Mouse (Mus musculus): ENCODE measurements around the gene Prkn. TPM values are rescaled to one million over a fixed set of nuclear protein-coding genes. Genes with fewer than 3 reads are reported as not detected.

The Prkn gene
- total RNA-seq, 1 experiment, result 1.7 TPM

DNA sequence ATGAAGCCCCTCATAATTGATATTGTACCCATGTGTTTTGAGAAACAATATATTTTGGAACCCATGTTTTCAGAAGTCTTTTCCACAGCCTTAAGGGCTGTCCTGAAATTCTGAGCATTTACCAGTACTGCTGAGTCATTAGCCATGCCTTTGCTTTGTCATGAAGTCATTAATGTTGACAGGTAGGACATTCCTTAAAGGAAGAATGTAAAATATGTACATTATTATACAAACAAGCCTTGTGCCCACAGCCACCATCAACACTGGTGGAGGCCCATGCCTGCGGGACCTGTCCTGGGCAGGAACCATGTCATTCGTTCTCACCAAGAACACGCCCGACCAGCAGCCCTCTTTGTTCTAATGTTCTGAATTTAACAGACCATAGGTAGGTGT, 513.4 kb downstream of the Prkn start:
- in situ Hi-C loops (cut with MboI; ENCODE audit: low sequenced_read_pairs in 2 of 2, unreplicated experiment in 2 of 2), result no loop called here
- no peaks in the 10 kb centered on the region for H3K9me3 ChIP-seq (ENCODE audit: control insufficient read depth, insufficient read depth, low read depth, low read length)
- H3K4me3 ChIP-seq (ENCODE audit: insufficient read depth in 1 of 2, low read depth in 1 of 2, low read length in 2 of 2, poor library complexity in 1 of 2, severe bottlenecking in 1 of 2), result no peak overlapping the region
- no peaks in the 10 kb centered on the region for H3K36me3 ChIP-seq (ENCODE audit: control insufficient read depth, insufficient read depth, low read length, poor library complexity, severe bottlenecking)
- peaks cover 0 to 12% of the 10 kb centered on the region in 2 experiments; a peak in 2 of 4 replicates for H3K4me1 ChIP-seq (ENCODE audit: control insufficient read depth in 2 of 2, insufficient read depth in 2 of 2, low read length in 2 of 2, poor library complexity in 1 of 2)
- peak; percentile 86 for TF ChIP-seq MAFK (IDR thresholded peaks at IDR 0.05; ENCODE audit: insufficient read depth, low read depth, low read length)
- no peak for TF ChIP-seq HCFC1 (IDR thresholded peaks at IDR 0.05; ENCODE audit: borderline replicate concordance, insufficient read depth, low read length)
- TF ChIP-seq ZC3H11A (IDR thresholded peaks at IDR 0.05; ENCODE audit: borderline replicate concordance, low read depth, low read length), result no peak
- no peak overlapping the region for H3K9ac ChIP-seq (ENCODE audit: insufficient read depth, low read depth, low read length, poor library complexity, severe bottlenecking)
- peak; percentile 41 for DNase-seq (ENCODE audit: low read depth, low spot score)
- H3K27ac ChIP-seq (ENCODE audit: insufficient read depth, low read depth, low read length, poor library complexity, severe bottlenecking), result peak overlapping the region; percentile 45; the same call in 1 of the 2 replicates

DNA sequence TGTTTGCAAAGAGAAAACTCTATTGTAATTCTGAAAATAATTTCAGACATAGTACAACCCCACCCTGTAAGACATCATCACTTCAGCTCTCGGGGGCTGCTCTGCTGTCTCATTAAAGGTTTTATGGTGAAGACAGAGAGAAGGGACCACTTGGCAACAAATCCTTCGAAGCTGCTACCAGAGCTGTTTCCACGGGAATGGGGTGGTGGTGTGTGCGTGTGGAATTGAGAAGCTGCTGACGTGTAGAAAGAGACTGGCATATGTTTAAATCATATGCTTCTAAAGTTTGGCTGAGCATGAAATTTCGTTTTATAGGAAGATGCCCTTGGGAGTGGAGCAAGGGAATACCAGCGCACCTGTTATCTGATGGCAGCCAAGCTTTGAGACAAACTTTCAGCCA, 514.2 kb downstream of the Prkn start:
- in situ Hi-C loops (cut with MboI; ENCODE audit: low sequenced_read_pairs in 2 of 2, unreplicated experiment in 2 of 2), result no loop called here
- H3K4me1 ChIP-seq (ENCODE audit: control insufficient read depth in 2 of 2, insufficient read depth in 2 of 2, low read length in 2 of 2, poor library complexity in 1 of 2), result peaks cover 0 to 12% of the 10 kb centered on the region in 2 experiments; a peak in 2 of 4 replicates

DNA sequence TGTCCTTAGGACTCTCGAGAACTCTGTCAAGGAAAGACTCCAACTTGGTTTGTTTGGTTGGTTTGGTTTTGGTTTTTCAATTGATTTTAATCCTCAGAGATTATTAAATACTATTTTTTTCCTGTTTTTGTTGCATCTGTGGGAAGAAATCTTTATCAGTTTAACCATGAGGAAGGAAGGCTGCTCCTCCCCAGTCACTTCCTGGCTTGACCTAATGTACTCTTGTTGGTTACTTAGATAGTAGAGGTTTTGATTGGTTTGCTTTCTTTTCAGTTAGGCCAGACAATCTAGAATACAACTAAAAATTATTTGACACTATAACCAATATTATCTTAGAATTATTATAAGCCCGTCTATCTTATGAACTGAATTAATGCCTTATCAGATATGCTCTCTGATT, 535.3 kb downstream of the Prkn start:
- in situ Hi-C loops (cut with MboI; ENCODE audit: low sequenced_read_pairs in 2 of 2, unreplicated experiment in 2 of 2), result no loop called here
- no peak for DNase-seq (ENCODE audit: low read depth, low spot score)

More for the DNA sequence above, 514.2 kb downstream of the Prkn start:
- Histone ChIP-seq H3K4me3 (ENCODE audit: insufficient read depth in 1 of 2, low read depth in 1 of 2, low read length in 2 of 2, poor library complexity in 1 of 2, severe bottlenecking in 1 of 2) (no peak overlapping the region), H3K9ac (ENCODE audit: insufficient read depth, low read depth, low read length, poor library complexity, severe bottlenecking) (no peak overlapping the region), H3K9me3 (ENCODE audit: control insufficient read depth, insufficient read depth, low read depth, low read length) (no peaks in the 10 kb centered on the region), H3K36me3 (ENCODE audit: control insufficient read depth, insufficient read depth, low read length, poor library complexity, severe bottlenecking) (no peaks in the 10 kb centered on the region), H3K27ac (ENCODE audit: insufficient read depth, low read depth, low read length, poor library complexity, severe bottlenecking) (no peak overlapping the region)
- TF ChIP-seq MAFK (IDR thresholded peaks at IDR 0.05; ENCODE audit: insufficient read depth, low read depth, low read length), result no peak
- no peak for TF ChIP-seq CHD2 (IDR thresholded peaks at IDR 0.05; ENCODE audit: low read depth, low read length)
- TF ChIP-seq ZNF384 (IDR thresholded peaks at IDR 0.05; ENCODE audit: low read depth, low read length), result no peak
- no peak for TF ChIP-seq HCFC1 (IDR thresholded peaks at IDR 0.05; ENCODE audit: borderline replicate concordance, insufficient read depth, low read length)
- no peak for TF ChIP-seq ZC3H11A (IDR thresholded peaks at IDR 0.05; ENCODE audit: borderline replicate concordance, low read depth, low read length)
- no peak for DNase-seq (ENCODE audit: low read depth, low spot score)

DNA sequence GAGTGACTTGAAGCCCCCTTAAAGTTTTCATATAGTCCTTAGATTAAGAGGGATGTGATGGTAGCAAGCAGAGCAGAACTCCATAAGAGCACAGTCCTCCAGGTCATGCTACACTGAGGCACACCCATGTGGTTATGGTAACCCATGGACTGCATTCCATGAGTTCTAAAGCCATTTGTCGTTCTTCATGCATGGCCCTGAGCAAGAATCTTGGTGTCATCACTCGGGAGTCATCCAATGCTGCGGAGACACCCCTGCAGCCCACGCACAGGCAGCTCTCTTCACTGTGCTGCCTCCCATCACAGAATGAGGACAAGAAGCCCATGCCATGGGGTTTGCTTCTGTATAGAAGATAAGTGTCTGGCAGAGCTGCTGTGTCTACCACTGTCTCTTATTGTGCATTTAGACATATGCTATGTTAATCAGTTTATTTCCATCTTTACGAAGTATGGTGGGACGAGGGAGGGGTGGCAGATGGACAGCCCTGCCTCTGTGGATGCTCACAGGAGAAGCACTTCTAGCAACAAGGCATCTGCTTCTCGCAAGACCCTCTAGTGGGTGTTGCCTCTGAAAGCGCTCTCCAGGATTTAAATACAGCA, 543.3 kb downstream of the Prkn start:
- no peak overlapping the region for H3K27ac ChIP-seq (ENCODE audit: insufficient read depth, low read depth, low read length, poor library complexity, severe bottlenecking)
- in situ Hi-C loops (cut with MboI; ENCODE audit: low sequenced_read_pairs in 2 of 2, unreplicated experiment in 2 of 2), result no loop called here
- TF ChIP-seq MAFK (IDR thresholded peaks at IDR 0.05; ENCODE audit: insufficient read depth, low read depth, low read length), result no peak
- no peak for TF ChIP-seq CHD2 (IDR thresholded peaks at IDR 0.05; ENCODE audit: low read depth, low read length)
- TF ChIP-seq ZNF384 (IDR thresholded peaks at IDR 0.05; ENCODE audit: low read depth, low read length), result no peak
- TF ChIP-seq ZC3H11A (IDR thresholded peaks at IDR 0.05; ENCODE audit: borderline replicate concordance, low read depth, low read length), result no peak
- no peak for TF ChIP-seq HCFC1 (IDR thresholded peaks at IDR 0.05; ENCODE audit: borderline replicate concordance, insufficient read depth, low read length)
- H3K4me1 ChIP-seq (ENCODE audit: control insufficient read depth in 2 of 2, insufficient read depth in 2 of 2, low read length in 2 of 2, poor library complexity in 1 of 2), result no peaks in the 10 kb centered on the region
- H3K9ac ChIP-seq (ENCODE audit: insufficient read depth, low read depth, low read length, poor library complexity, severe bottlenecking), result no peak overlapping the region
- H3K4me3 ChIP-seq (ENCODE audit: insufficient read depth in 1 of 2, low read depth in 1 of 2, low read length in 2 of 2, poor library complexity in 1 of 2, severe bottlenecking in 1 of 2), result no peak overlapping the region
- no peaks in the 10 kb centered on the region for H3K36me3 ChIP-seq (ENCODE audit: control insufficient read depth, insufficient read depth, low read length, poor library complexity, severe bottlenecking)
- H3K9me3 ChIP-seq (ENCODE audit: control insufficient read depth, insufficient read depth, low read depth, low read length), result no peaks in the 10 kb centered on the region
- DNase-seq (ENCODE audit: low read depth, low spot score), result no peak

More for the DNA sequence above, 535.3 kb downstream of the Prkn start:
- Histone ChIP-seq H3K4me3 (ENCODE audit: insufficient read depth in 1 of 2, low read depth in 1 of 2, low read length in 2 of 2, poor library complexity in 1 of 2, severe bottlenecking in 1 of 2) (no peak overlapping the region), H3K9me3 (ENCODE audit: control insufficient read depth, insufficient read depth, low read depth, low read length) (no peaks in the 10 kb centered on the region), H3K36me3 (ENCODE audit: control insufficient read depth, insufficient read depth, low read length, poor library complexity, severe bottlenecking) (no peaks in the 10 kb centered on the region), H3K27ac (ENCODE audit: insufficient read depth, low read depth, low read length, poor library complexity, severe bottlenecking) (no peak overlapping the region), H3K4me1 (ENCODE audit: control insufficient read depth in 2 of 2, insufficient read depth in 2 of 2, low read length in 2 of 2, poor library complexity in 1 of 2) (no peaks in the 10 kb centered on the region), H3K9ac (ENCODE audit: insufficient read depth, low read depth, low read length, poor library complexity, severe bottlenecking) (no peak overlapping the region)
- TF ChIP-seq ZC3H11A (IDR thresholded peaks at IDR 0.05; ENCODE audit: borderline replicate concordance, low read depth, low read length), result no peak
- no peak for TF ChIP-seq MAFK (IDR thresholded peaks at IDR 0.05; ENCODE audit: insufficient read depth, low read depth, low read length)
- no peak for TF ChIP-seq CHD2 (IDR thresholded peaks at IDR 0.05; ENCODE audit: low read depth, low read length)
- TF ChIP-seq HCFC1 (IDR thresholded peaks at IDR 0.05; ENCODE audit: borderline replicate concordance, insufficient read depth, low read length), result no peak
- no peak for TF ChIP-seq ZNF384 (IDR thresholded peaks at IDR 0.05; ENCODE audit: low read depth, low read length)
